Mouse (Mus musculus): ENCODE data around the gene Gm21761.
"Not testable (repeated sequence)": the region's sequence is repeated elsewhere in the genome, so short reads cannot be mapped to it uniquely, and the experiment has no call there.

Gm21761 gene

GRCm38 (mm10) chr13:119929172-119929571 is at the start of gene Gm21761:
Gene Gm21761 (minus strand): TSS chr13:119929272.
- DNase-seq: not testable (repeated sequence)

DNA sequence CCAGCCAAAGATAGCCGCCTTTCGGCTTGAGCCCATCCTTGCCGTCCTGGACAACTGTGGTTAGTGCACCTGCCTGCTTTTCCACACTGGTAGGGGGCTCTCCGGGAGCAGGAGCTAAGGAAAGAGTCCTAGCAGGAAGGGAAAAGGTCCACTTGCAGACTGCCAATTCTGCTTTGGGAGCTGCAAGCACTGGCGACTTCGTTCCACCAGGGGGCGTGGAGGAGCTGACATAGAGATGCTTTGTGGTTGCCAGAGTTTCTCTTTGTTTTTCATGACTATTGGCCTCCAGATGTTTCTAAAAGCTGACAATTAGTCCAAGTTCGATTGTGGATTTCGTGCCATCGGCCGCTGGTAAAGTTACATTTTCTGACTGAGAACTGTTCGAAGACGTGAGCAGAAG is 40.1 kb upstream of the Gm21761 start:
- not testable (repeated sequence) for DNase-seq

DNA sequence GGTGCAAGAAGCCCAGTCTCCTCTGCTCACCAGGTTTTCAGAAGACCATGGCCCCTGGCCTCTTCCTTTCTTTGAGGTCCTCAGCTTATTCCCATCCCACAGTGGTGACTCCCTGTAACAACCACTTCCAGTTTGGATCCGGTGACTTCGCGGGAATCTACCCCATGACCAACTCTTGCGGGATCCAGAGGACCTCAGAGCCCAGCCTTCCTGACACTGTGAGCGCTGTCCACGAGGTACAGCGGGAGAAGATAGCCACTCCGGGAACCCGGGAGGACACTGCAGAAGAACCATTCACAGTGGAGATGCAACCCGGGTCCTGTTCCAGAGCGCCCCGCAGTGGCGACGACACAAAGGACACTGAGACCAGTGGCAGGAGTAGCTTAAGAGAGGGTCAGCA is 39.1 kb upstream of the Gm21761 start:
- DNase-seq: not testable (repeated sequence)

DNA sequence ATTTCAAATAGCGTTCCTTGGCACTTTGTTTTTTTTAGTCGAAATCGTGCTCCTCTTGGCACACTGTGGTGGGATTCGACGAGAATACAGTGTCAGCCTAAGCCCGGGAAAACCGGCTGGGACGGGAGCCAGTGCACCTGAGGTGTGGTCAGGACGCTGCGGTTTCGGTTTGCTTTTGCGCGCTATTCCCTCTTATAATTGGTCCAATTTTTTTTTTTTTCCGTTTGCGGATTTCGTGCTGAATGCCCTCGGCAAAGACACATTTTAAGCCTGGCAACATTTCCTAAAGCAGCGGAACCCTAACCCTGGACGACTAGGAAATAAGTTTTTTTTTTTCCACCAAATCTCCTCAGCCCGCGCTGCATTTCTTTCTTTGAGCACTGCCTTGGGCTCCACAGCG is 36.9 kb upstream of the Gm21761 start:
- DNase-seq: peak; percentile 18 to 59

GRCm38 (mm10) chr13:119965302-119965952 is 36.4 kb upstream of the Gm21761 start:
- not testable (repeated sequence) for DNase-seq

DNA sequence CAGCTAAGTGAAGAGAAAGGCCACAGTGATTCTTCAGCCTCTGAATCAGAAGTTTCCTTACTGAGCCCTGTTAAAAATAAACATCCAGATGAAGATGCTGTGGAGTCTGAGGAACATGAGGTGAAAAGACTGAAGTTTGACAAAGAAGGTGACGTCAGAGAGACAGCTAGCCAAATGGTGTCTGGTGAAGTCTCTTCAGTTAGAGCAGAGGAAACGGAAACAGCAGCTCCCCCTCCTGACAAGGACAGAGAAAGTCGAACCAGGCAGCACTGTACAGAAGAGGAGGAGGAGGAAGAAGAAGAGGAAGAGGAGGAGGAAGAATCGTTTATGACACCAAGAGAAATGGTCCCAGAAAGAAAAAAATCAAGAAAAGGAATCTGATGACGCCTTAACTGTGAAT is 33.8 kb upstream of the Gm21761 start:
- not testable (repeated sequence) for DNase-seq

DNA sequence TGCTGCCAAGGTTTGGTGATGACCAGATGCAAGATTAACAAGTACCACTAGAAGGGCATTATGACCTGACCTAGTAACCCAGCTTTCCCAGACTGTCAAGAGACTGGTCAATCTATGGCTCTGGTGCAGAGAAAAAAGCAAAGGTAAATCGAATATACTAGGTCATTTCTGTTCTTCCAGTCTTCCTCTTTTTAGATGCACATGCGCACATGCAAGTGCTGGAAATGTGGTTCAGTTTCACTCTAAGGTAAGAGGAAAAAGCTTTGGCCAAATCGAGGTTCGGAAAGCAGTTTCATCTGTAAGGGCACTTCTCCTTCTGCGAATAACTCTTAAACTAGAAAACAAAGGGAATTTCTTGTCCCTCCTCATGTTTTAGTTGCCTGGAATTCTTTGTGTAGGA is 26.5 kb upstream of the Gm21761 start:
- DNase-seq: not testable (repeated sequence)

DNA sequence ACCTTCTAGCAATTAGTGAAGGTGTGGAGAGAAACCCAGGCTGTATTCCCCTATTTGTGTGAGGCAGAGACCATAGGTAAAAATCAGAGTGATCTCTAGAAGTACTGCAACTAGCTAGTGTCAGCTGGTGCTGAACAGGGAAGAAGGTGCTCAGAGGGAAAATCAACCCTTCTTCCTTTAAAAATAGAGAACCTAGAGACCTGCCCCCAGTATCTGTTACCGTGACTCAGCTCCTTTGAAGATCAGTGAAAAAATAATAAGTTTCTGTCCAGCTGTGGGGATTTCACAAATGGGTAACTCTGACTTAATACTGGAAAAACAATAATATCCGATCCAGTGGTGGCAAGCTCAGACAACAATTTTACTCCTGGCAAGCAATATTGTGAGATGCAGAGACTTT is 26.0 kb upstream of the Gm21761 start:
- DNase-seq: not testable (repeated sequence)

GRCm38 (mm10) chr13:119950706-119951105 is 21.6 kb upstream of the Gm21761 start, which contains the start of gene B020031M17Rik:
Gene B020031M17Rik (minus strand): TSS chr13:119950806.
- DNase-seq: not testable (repeated sequence)

GRCm38 (mm10) chr13:119924597-119925340 is 4.3 kb downstream of the Gm21761 start:
- DNase-seq: not testable (repeated sequence)

- not testable (repeated sequence) for DNase-seq
These were observed 11.9 kb downstream of the Gm21761 start for GRCm38 (mm10) chr13:119916966-119917722.

- DNase-seq: not testable (repeated sequence)
These were observed 12.6 kb downstream of the Gm21761 start for GRCm38 (mm10) chr13:119916449-119916848.

GRCm38 (mm10) chr13:119898549-119898948 is 30.5 kb downstream of the Gm21761 start:
- not testable (repeated sequence) for DNase-seq

DNA sequence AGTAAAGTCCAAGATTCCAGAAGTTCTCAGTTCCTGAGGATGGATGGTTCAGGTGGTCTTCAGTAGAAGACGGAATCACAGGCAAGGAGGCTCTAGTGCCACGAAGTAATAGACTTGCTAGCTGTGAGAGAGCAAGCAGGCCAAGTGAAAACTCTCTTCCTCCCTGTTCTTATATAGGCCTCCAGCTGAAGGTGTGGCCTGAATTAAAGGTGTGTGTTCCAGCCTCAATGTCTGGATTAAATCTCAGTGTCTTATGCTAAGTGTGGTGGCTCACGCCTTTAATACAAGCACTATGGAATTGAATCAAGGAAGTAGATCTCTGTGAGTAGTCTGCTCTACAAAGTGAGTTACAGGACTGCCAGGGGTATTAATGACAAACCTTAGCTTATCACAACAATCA is 34.4 kb downstream of the Gm21761 start, which contains the start of gene Tcstv1:
Tcstv1 (minus strand) TSS at position 101 of the 400 bp plus-strand sequence.
- not testable (repeated sequence) for DNase-seq

- DNase-seq: peak; percentile 41 to 46
These were observed 42.2 kb downstream of the Gm21761 start for GRCm38 (mm10) chr13:119886896-119887295.

DNA sequence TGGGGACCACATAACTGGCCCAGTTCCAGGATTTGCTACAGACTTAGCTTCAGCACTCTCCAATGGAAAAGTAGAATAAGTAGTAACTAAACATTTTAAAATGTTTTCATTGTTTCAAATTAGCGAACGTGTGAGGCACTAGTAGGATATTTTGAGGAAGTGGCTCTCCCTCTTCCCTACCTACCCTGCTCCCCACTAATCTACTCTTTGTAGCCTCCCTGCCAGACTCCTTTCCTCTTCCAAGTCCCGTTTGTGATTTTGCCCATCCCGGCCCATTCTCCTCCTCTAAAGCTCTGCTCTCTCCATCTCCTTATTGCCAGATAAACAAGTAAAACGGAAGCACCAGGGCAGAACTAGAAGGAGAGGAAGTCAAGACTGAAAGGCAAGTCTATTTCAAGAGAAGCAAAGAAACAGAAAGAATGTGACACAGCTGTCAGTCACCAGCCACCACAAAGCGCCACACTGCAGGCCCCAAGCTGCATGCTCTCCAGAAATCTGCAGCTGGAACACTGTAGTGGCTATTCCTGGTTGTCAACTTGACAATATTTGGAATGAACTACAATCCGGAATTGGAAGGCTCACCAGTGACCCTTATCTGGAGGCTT is 64.6 kb downstream of the Gm21761 start:
- not testable (repeated sequence) for DNase-seq

GRCm38 (mm10) chr13:119862399-119862798 is 66.7 kb downstream of the Gm21761 start:
- not testable (repeated sequence) for DNase-seq

Data from kidney, postnatal 36 days (tissue).